Mouse (Mus musculus) bone marrow macrophage, adult 2 months (primary cell): ENCODE measurements around the gene Tomm6. TPM values are rescaled to one million over a fixed set of nuclear protein-coding genes. Genes with fewer than 3 reads are reported as not detected.
A peak's percentile ranks its signal among the peaks of the same experiment; 100 is the strongest.

Experiments used
- H3K27ac ChIP-seq: 2 replicates; pipeline ENCODE4 v1.5.1; 2012; ENCODE audit warnings: low read depth, low read length; ENCODE audit not compliant: insufficient read depth
- H3K4me1 ChIP-seq: 2 replicates; pipeline ENCODE4 v1.6.1; 2012; ENCODE audit warnings: low read length; ENCODE audit not compliant: control insufficient read depth, insufficient read depth
- H3K4me3 ChIP-seq: 2 replicates; pipeline ENCODE4 v1.5.1; 2012; ENCODE audit warnings: mild to moderate bottlenecking, low read length, moderate library complexity; ENCODE audit not compliant: insufficient read depth
- CTCF ChIP-seq: IDR thresholded peaks from 2 replicates; pipeline ENCODE4 v1.5.1; 2012; ENCODE audit warnings: low read depth, mild to moderate bottlenecking, low read length, moderate library complexity
- POLR2A ChIP-seq: IDR thresholded peaks from 2 replicates; pipeline ENCODE4 v1.6.1; 2012; ENCODE audit warnings: mild to moderate bottlenecking, low read depth, low read length, borderline replicate concordance
- polyA plus RNA-seq: library from polyadenylated mRNA; stranded (reverse); fragments of >200 nt; gene quantifications from 2 replicates; pipeline ENCODE4 v1.2.4, GENCODE M21; 2012; ENCODE audit not compliant: missing spikeins, insufficient read depth, insufficient read length

Gene Tomm6
- polyA plus RNA-seq, 1 experiment: 220 TPM

DNA sequence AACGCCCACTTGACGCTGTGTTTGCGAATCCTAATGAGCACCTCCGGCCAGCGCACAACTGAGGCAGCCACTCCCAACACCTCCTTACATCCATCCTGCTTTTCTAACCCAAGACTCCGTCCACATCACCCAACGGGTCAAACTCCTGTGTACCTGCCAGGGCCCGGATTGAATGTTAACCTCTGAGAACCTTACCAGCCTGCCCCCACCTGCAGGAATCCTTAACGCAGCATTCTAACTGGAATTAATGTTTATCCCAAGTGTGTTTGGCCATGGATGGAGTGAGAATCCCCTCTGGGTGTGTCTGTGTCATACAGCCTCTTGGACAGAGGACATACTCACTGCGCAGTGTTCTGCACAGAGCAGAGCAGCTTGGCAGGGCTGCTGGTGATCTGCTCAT, 10.0 kb upstream of the Tomm6 start:
- TF ChIP-seq POLR2A: no peak
- no peak for TF ChIP-seq CTCF
- Histone ChIP-seq H3K4me1 (peaks cover 8% of the 10 kb centered on the region; the same call in 1 of the 2 replicates), H3K4me3 (no peak overlapping the region), H3K27ac (no peak overlapping the region)

DNA sequence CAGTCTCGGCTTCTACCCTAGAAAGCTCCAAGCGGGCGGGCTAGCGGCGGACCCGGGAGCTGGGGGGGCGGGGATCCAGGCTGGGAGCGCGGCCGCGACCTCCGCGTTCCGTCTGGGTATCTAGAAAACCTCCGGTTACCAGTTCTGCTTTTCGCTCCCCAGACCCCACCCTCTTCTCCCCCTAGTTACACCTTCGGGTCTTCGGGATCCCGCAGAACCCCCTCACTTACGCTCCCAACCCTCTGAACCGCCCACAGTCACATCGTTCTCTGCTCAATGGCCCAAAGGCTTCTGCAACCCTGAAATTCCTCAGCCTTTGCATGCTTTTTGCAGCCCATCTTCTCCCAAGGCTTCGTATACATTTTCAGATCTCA, 7.1 kb upstream of the Tomm6 start:
- TF ChIP-seq POLR2A (no peak), CTCF (no peak)
- H3K27ac ChIP-seq: no peak overlapping the region
- peaks cover 14% of the 10 kb centered on the region for H3K4me1 ChIP-seq
- peak overlapping the region; percentile 65 for H3K4me3 ChIP-seq

- peaks cover 14% of the 10 kb centered on the region for H3K4me1 ChIP-seq
- TF ChIP-seq POLR2A (no peak), CTCF (peak; percentile 65)
- H3K27ac ChIP-seq: no peak within 1 kb of the TSS
- peak within 1 kb of the TSS; percentile 65 for H3K4me3 ChIP-seq
Observed at GRCm38 (mm10) chr17:47694503-47695336, 6.5 kb upstream of the Tomm6 start, which contains the start of gene Prickle4. Prickle4 (minus strand) TSS chr17:47694736.

GRCm38 (mm10) chr17:47694442-47694502, 6.1 kb upstream of the Tomm6 start, which contains the start of gene Gm21981:
Gm21981 (minus strand) TSS chr17:47694455.
- no peak for TF ChIP-seq CTCF
- no peak for TF ChIP-seq POLR2A
- H3K27ac ChIP-seq: no peak within 1 kb of the TSS
- peak within 1 kb of the TSS; percentile 65 for H3K4me3 ChIP-seq
- H3K4me1 ChIP-seq: peaks cover 17% of the 10 kb centered on the region

DNA sequence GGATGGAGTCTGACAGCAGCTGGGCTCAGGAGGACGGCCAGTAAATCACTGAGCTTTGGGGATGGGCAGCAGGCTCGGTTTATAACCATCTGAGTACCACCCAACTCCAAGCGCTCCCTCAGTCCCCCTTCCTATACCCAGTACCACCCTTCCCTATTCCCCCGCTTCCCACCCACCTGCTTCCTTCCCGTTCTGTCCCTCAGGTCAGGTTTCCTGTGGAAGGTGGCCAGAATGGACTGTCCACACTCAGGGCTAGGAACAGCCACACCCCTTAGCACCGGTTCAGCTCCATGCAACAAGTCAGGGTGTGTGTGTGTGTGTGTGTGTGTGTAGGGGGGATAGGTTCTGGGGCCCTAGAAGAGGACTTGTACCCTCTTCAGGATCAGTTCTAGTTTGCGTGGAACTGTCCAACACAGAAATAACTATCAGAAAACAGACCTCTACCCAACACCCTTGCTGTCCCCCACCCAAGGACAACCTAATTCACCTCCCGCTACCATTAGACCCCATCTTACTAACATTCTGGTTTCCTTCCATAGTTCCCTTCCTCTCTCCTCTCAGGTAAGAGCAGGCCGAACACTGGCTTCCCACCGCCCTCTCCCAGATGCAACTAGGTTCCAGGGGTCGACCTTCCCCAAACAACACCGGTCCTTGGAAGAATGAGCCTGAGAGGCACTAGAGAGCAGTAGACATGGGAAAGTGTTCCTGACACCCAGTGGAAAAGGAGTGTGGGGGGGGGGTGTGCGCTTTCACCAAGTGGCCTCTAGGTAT, 5.7 kb upstream of the Tomm6 start:
- H3K27ac ChIP-seq: no peak overlapping the region
- peaks cover 18% of the 10 kb centered on the region for H3K4me1 ChIP-seq
- H3K4me3 ChIP-seq: peak overlapping the region; percentile 65
- no peak for TF ChIP-seq POLR2A
- TF ChIP-seq CTCF: no peak

DNA sequence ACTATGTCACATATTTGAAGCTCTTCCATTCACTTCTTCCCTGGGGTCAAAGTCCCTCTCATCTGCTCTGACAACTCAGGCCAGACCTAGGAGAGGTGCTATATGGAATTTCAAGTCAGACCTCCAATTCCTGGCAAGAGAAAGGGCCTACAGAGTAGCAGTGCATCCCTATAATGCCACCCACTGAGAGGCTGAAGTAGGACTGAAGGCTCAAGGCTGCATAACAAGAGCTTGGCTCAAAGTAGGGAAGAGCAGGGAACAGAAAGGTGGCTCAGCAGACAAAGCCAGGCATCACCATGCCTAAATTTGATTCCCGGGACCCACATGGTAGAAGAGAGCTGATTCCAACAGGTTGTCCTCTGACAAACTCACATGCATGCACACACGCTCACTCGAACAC, 3.5 kb upstream of the Tomm6 start:
- TF ChIP-seq POLR2A (no peak), CTCF (no peak)
- Histone ChIP-seq H3K27ac (no peak overlapping the region), H3K4me3 (no peak overlapping the region), H3K4me1 (peaks cover 22% of the 10 kb centered on the region)

DNA sequence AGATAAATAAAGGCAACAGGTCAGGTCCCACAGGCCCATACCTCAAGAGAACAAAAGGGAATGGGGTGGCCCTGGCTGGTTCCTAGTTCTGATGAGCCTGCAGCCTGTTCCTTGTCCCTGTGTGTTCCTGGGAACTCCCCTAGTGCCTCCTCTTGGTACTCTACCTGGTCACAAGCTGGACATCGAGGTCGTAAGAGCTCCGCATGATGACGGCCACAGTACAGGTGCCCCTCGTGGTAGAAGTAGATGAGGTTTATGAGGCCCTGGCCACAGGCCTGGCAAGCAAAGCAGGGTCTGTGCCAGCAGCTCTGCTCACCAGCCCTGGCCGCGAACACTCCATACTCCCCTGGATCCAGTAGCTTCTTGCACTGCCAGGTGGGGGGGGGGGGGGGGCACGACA, 1.7 kb upstream of the Tomm6 start:
- no peak overlapping the region for H3K4me3 ChIP-seq
- TF ChIP-seq POLR2A (no peak), CTCF (no peak)
- peaks cover 19% of the 10 kb centered on the region for H3K4me1 ChIP-seq
- no peak overlapping the region for H3K27ac ChIP-seq

DNA sequence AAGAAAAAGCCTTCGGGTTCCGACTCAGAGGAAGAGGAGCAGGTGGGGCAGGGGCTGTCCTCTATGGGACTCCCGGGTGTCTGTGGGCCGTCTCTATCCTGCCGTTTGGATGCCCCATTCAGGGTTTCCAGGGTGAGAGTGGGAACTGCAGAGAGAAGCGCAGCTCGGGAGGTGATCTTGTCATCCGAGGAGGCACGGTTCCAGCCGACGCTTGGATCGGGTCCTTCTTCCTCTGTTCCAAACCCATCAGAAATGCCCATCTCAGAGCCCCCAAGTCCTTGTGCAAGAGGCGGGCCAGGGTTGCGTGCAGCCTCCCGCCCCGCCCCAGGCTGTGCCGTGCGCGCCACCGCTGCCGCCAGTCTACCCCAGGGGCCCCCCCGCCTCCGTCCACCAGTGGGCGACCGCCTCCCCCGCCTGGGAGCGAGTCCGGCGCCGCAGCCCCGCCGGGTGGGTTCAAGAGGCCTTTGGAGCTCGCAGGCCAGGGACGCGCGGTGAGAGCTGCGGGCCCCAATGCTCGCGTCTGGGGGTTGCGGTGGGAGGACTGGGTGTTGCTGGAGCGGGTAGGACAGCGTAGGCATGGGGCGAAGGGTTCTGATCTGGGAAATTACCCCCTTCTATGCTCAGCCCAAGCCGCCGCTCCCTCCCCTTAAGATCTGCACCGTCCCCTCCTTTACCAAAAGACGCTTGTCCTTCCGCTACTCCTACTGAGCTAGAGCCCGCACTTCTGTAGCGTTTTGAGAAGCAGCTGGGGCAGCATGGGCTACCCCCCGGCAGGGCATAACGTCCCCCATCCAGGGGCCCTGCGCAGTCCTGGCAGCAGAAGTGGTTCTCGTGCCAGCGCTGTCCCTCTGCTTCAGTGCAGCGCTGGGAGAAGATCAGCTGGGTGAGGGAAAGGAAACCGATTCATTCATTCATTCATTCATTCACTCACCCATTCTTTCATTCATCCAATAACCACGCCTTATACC, 706 bp upstream of the Tomm6 start, which contains the start of gene Frs3:
Frs3 (plus strand) TSS at position 423 of the 968 bp plus-strand sequence.
- Histone ChIP-seq H3K4me3 (peak within 1 kb of the TSS; percentile 77), H3K4me1 (peaks cover 17% of the 10 kb centered on the region), H3K27ac (peak within 1 kb of the TSS; percentile 61; the same call in 1 of the 2 replicates)
- TF ChIP-seq POLR2A (no peak), CTCF (no peak)
